Mouse (Mus musculus): ENCODE data around the gene Ddit4l. TPM values are rescaled to one million over a fixed set of nuclear protein-coding genes. Genes with fewer than 3 reads are reported as not detected.

Gene Ddit4l
- polyA plus RNA-seq, 1 experiment from 2014 or later: 1.7 TPM

DNA sequence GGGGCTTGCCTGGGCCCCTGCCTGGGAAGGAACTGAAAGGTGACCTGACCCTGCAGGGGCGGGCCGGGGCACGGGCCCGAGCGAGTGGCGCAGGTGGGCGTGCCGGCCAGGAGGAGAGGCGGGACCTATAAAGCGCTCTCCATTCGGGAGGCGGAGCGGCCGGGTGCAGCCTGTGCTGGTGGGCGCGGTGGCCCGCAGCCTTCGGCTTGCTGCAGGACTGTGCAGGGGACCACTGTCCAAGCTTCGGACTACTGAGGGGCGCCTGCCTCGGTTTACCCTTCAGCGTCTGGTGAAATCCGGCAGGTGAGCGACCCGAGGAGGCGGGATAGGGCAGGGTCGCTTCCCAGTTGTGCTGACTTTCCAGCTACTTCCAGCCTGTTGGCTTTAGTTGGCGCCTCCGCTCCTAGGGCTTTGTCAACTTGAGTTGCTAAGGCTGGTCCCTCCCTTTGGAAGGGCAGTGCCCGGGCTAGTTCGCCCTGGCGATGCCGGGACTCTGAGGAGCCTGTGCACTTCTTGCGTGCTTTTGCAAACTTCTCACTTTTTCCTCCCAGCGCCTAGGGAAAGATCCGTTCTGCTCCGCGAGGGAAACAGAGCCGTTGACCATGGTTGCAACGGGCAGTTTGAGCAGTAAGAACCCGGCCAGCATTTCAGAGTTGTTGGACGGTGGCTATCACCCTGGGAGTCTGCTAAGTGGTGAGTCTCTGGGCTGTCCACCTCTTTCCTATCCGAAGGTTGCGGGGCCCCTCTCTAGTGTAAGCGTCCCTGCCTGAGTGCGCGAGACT is 2.4 kb downstream of the Ddit4l start:
- Histone ChIP-seq H3K36me3 (ENCODE audit: control insufficient read depth, insufficient read depth) (no peaks in the 10 kb centered on the region), H3K9ac (ENCODE audit: low read depth, low read length) (peak overlapping the region; percentile 38), H3K4me1 (replicated peaks; ENCODE audit: control insufficient read depth, insufficient read depth, low read length) (no peaks in the 10 kb centered on the region), H3K4me2 (replicated peaks; ENCODE audit: low read depth) (peak overlapping the region; percentile 96), H3K4me3 (ENCODE audit: low read depth, low read length) (peak overlapping the region; percentile 55), H3K27me3 (replicated peaks; ENCODE audit: control insufficient read depth, insufficient read depth, low read length) (no peaks in the 10 kb centered on the region; the same call in 1 of the 2 replicates), H3K27ac (ENCODE audit: low read depth, low read length) (no peak overlapping the region), H3K9me3 (ENCODE audit: control insufficient read depth) (no peaks in the 10 kb centered on the region)
- no peak for TF ChIP-seq CTCF (IDR thresholded peaks at IDR 0.05; ENCODE audit: low read depth)
- WGBS: under 1% methylated on average over 46 of the region's 47 CpGs
- peak; percentile 83 for ATAC-seq

DNA sequence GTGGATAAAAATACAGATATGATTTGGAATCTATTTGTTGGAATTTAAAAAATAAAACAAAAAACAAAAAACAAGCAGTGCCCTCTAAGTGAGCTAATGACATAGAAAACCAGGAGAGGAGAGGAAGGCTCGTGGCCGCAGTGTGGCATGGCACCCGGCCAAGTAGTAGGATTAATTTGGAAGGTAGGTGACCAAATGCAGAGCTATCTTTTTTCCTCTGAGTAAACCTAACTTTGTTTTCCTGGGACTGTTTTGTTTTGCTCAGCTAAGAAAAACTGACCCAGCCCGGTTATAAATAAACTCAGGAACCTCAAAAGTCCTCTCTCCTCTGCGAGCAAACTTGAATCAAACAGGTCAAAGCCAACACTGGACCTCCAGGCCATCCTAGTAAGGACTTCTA is 3.6 kb downstream of the Ddit4l start:
- no peak for ATAC-seq
- Histone ChIP-seq H3K27ac (ENCODE audit: low read depth, low read length) (no peak overlapping the region), H3K4me3 (ENCODE audit: low read depth, low read length) (no peak overlapping the region), H3K9me3 (ENCODE audit: control insufficient read depth) (no peaks in the 10 kb centered on the region), H3K36me3 (ENCODE audit: control insufficient read depth, insufficient read depth) (no peaks in the 10 kb centered on the region), H3K27me3 (replicated peaks; ENCODE audit: control insufficient read depth, insufficient read depth, low read length) (no peaks in the 10 kb centered on the region; the same call in 1 of the 2 replicates), H3K9ac (ENCODE audit: low read depth, low read length) (no peak overlapping the region), H3K4me2 (replicated peaks; ENCODE audit: low read depth) (no peak overlapping the region), H3K4me1 (replicated peaks; ENCODE audit: control insufficient read depth, insufficient read depth, low read length) (no peaks in the 10 kb centered on the region)
- WGBS: 77% methylated on average over 5 of the region's 5 CpGs
- no peak for TF ChIP-seq CTCF (IDR thresholded peaks at IDR 0.05; ENCODE audit: low read depth)

DNA sequence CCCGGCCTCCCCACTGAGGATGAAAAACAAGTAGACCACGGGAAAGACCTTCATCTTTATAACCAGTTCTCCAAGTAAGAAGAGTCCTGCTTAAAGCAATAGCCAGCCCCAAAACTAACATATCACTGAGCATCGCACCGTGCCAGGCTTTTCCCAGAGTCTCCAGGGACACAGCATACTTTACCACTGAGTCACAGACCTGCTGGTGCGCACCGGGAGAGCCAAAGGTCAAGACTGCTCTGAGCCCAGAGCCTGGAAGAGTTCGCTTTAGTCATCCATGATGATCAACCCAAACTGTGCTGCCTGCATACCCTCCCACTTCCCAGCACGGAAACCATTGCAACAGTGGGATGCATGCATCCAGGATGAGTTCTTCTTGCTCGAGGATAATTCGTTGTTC is 12.3 kb downstream of the Ddit4l start:
- peak; percentile 8; the same call in 1 of the 2 replicates for ATAC-seq
- no peaks in the 10 kb centered on the region for H3K9me3 ChIP-seq (ENCODE audit: control insufficient read depth)
- no peak overlapping the region for H3K4me2 ChIP-seq (replicated peaks; ENCODE audit: low read depth)
- no peaks in the 10 kb centered on the region for H3K36me3 ChIP-seq (ENCODE audit: control insufficient read depth, insufficient read depth)
- H3K9ac ChIP-seq (ENCODE audit: low read depth, low read length): no peak overlapping the region
- no peak for TF ChIP-seq CTCF (IDR thresholded peaks at IDR 0.05; ENCODE audit: low read depth)
- no peak overlapping the region for H3K4me3 ChIP-seq (ENCODE audit: low read depth, low read length)
- no peak overlapping the region for H3K27ac ChIP-seq (ENCODE audit: low read depth, low read length)
- WGBS: 81% methylated on average over 10 of the region's 10 CpGs
- no peaks in the 10 kb centered on the region for H3K4me1 ChIP-seq (replicated peaks; ENCODE audit: control insufficient read depth, insufficient read depth, low read length)
- H3K27me3 ChIP-seq (replicated peaks; ENCODE audit: control insufficient read depth, insufficient read depth, low read length): no peaks in the 10 kb centered on the region

DNA sequence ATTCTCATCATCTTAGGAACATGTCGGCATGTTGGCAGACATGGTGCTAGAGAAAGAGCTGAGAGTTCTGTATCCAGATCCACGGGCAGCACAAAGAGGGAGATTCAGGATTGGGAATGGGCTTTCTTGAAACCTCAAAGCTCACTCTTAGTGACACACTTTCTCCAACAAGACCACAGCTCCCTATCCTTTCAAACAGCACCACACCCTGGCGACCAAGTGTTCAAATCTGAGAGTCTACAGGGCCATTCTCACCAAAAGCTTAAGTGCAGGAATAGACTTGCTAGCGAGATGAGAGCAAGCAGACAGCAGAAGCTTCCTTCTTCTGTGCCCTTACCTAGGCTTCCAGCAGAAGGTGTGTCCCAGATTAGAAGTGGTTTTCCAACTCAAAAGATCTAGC is 15.2 kb downstream of the Ddit4l start:
- TF ChIP-seq CTCF (IDR thresholded peaks at IDR 0.05; ENCODE audit: low read depth): no peak
- Histone ChIP-seq H3K27ac (ENCODE audit: low read depth, low read length) (no peak overlapping the region), H3K9me3 (ENCODE audit: control insufficient read depth) (no peaks in the 10 kb centered on the region), H3K4me3 (ENCODE audit: low read depth, low read length) (no peak overlapping the region), H3K4me1 (replicated peaks; ENCODE audit: control insufficient read depth, insufficient read depth, low read length) (no peaks in the 10 kb centered on the region), H3K27me3 (replicated peaks; ENCODE audit: control insufficient read depth, insufficient read depth, low read length) (no peaks in the 10 kb centered on the region), H3K36me3 (ENCODE audit: control insufficient read depth, insufficient read depth) (no peaks in the 10 kb centered on the region), H3K4me2 (replicated peaks; ENCODE audit: low read depth) (no peak overlapping the region), H3K9ac (ENCODE audit: low read depth, low read length) (no peak overlapping the region)
- no peak for ATAC-seq
- WGBS: 83% methylated on average over 4 of the region's 4 CpGs

DNA sequence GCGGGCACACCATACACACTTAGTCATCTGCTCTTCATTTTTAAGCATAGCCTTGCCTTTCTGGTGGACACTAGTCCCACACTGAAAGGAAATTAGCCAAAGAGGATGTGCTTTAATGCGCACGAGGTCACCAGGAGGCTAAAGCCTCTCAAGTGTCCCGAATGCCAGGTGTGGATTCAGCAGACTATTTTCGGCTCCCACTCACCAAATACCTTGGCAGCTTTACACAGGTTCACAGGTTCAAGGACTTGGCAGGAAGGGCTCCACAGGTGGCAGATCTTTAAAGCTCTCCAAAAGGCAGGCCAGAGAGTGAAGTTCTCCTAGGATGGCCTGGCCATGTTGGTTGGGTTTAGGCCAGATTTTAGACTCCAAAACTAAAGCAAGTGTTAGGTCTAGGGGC is 19.8 kb downstream of the Ddit4l start:
- Histone ChIP-seq H3K4me1 (replicated peaks; ENCODE audit: control insufficient read depth, insufficient read depth, low read length) (no peaks in the 10 kb centered on the region), H3K27ac (ENCODE audit: low read depth, low read length) (no peak overlapping the region), H3K4me2 (replicated peaks; ENCODE audit: low read depth) (no peak overlapping the region), H3K36me3 (ENCODE audit: control insufficient read depth, insufficient read depth) (no peaks in the 10 kb centered on the region), H3K9me3 (ENCODE audit: control insufficient read depth) (no peaks in the 10 kb centered on the region), H3K9ac (ENCODE audit: low read depth, low read length) (no peak overlapping the region), H3K27me3 (replicated peaks; ENCODE audit: control insufficient read depth, insufficient read depth, low read length) (no peaks in the 10 kb centered on the region), H3K4me3 (ENCODE audit: low read depth, low read length) (no peak overlapping the region)
- no peak for TF ChIP-seq CTCF (IDR thresholded peaks at IDR 0.05; ENCODE audit: low read depth)
- no peak for ATAC-seq
- 87% methylated on average over 5 of the region's 5 CpGs for WGBS

- no peaks in the 10 kb centered on the region for H3K27me3 ChIP-seq (replicated peaks; ENCODE audit: control insufficient read depth, insufficient read depth, low read length)
- TF ChIP-seq CTCF (IDR thresholded peaks at IDR 0.05; ENCODE audit: low read depth): no peak
- no peak for ATAC-seq
- H3K9me3 ChIP-seq (ENCODE audit: control insufficient read depth): no peaks in the 10 kb centered on the region
- no peaks in the 10 kb centered on the region for H3K36me3 ChIP-seq (ENCODE audit: control insufficient read depth, insufficient read depth)
- no peak overlapping the region for H3K4me2 ChIP-seq (replicated peaks; ENCODE audit: low read depth)
- no peaks in the 10 kb centered on the region for H3K4me1 ChIP-seq (replicated peaks; ENCODE audit: control insufficient read depth, insufficient read depth, low read length)
- WGBS: 64% methylated on average over 8 of the region's 8 CpGs
- H3K27ac ChIP-seq (ENCODE audit: low read depth, low read length): no peak overlapping the region
- no peak overlapping the region for H3K9ac ChIP-seq (ENCODE audit: low read depth, low read length)
- H3K4me3 ChIP-seq (ENCODE audit: low read depth, low read length): no peak overlapping the region
These were observed 20.7 kb downstream of the Ddit4l start for GRCm38 (mm10) chr3:137642137-137642536.

Measured in intestine, postnatal 0 days (tissue).